Mouse (Mus musculus) megakaryocyte-erythroid progenitor cell, adult 5-6 weeks (primary cell): ENCODE data around the gene Olfr787. TPM values are rescaled to one million over a fixed set of nuclear protein-coding genes. Genes with fewer than 3 reads are reported as not detected.

ENCODE experiments used
- ATAC-seq: replicated peaks from 2 replicates; pipeline ENCODE4 v1.8.0; 2016; ENCODE audit warnings: mild to moderate bottlenecking, inconsistent platforms; ENCODE audit not compliant: severe bottlenecking, poor library complexity, low FRiP score, low TSS enrichment
- total RNA-seq, 2 experiments: library from RNA; stranded (forward) in 1 of 2; stranded (reverse) in 1 of 2; fragments of 200-1000, 215-1000 nt in 1 of 2; fragments of >200 nt in 1 of 2; fragmentation: Nextera tagmentation in 1 of 2; gene quantifications; 2 replicates each; pipeline ENCODE4 v1.2.3; 2014 to 2017

Olfr787 gene
- not detected in 2 replicates for total RNA-seq (2014; fragmentation: Nextera tagmentation)
- not detected in 2 replicates for total RNA-seq (2017)

- ATAC-seq = no peak
Observed at GRCm38 (mm10) chr10:129461562-129461961, at the start of gene Olfr787. Olfr787 (plus strand) TSS chr10:129461862.

- ATAC-seq = no peak
Observed at GRCm38 (mm10) chr10:129427006-129427405, 34.7 kb upstream of the Olfr787 start, which contains the start of gene Olfr786. Olfr786 (plus strand) TSS chr10:129427306.

GRCm38 (mm10) chr10:129470698-129471097 lies 9.0 kb downstream of the Olfr787 start, which contains the start of gene Olfr788:
Olfr788 (plus strand) TSS chr10:129470998.
- no peak for ATAC-seq

GRCm38 (mm10) chr10:129473256-129473655 lies 11.6 kb downstream of the Olfr787 start:
- ATAC-seq = no peak

- ATAC-seq = no peak
Observed at GRCm38 (mm10) chr10:129473723-129474122, 12.1 kb downstream of the Olfr787 start.

- no peak for ATAC-seq
Observed at GRCm38 (mm10) chr10:129484452-129484851, 22.8 kb downstream of the Olfr787 start, which contains the start of gene Olfr789. Olfr789 (plus strand) TSS chr10:129484752.

- ATAC-seq = no peak
Observed at GRCm38 (mm10) chr10:129490101-129490500, 28.4 kb downstream of the Olfr787 start.

- no peak for ATAC-seq
Observed at GRCm38 (mm10) chr10:129498192-129498591, 36.5 kb downstream of the Olfr787 start, which contains the start of gene Olfr790. Olfr790 (plus strand) TSS chr10:129498492.

Other genes starting within 250 kb of the Olfr787 start
- gene Olfr774, start 225.7 kb upstream of the Olfr787 start, total RNA-seq (2014; fragmentation: Nextera tagmentation) = not detected in 2 replicates
- not detected in 2 replicates for gene Olfr774, start 225.7 kb upstream of the Olfr787 start, total RNA-seq (2017)
- not detected in 2 replicates for gene Olfr775, start 213.4 kb upstream of the Olfr787 start, total RNA-seq (2014; fragmentation: Nextera tagmentation)
- gene Olfr775, start 213.4 kb upstream of the Olfr787 start, total RNA-seq (2017) = not detected in 2 replicates
- gene Olfr776, start 202.7 kb upstream of the Olfr787 start, total RNA-seq (2014; fragmentation: Nextera tagmentation) = not detected in 2 replicates
- gene Olfr776, start 202.7 kb upstream of the Olfr787 start, total RNA-seq (2017) = not detected in 2 replicates
- gene Olfr777, start 190.4 kb upstream of the Olfr787 start, total RNA-seq (2014; fragmentation: Nextera tagmentation) = not detected in 2 replicates
- gene Olfr777, start 190.4 kb upstream of the Olfr787 start, total RNA-seq (2017) = not detected in 2 replicates
- gene Olfr780, start 143.7 kb upstream of the Olfr787 start, total RNA-seq (2014; fragmentation: Nextera tagmentation) = not detected in 2 replicates
- gene Olfr780, start 143.7 kb upstream of the Olfr787 start, total RNA-seq (2017) = not detected in 2 replicates
- not detected in 2 replicates for gene Olfr781, start 133.0 kb upstream of the Olfr787 start, total RNA-seq (2014; fragmentation: Nextera tagmentation)
- not detected in 2 replicates for gene Olfr781, start 133.0 kb upstream of the Olfr787 start, total RNA-seq (2017)
- not detected in 2 replicates for gene Olfr782, start 113.0 kb upstream of the Olfr787 start, total RNA-seq (2014; fragmentation: Nextera tagmentation)
- not detected in 2 replicates for gene Olfr782, start 113.0 kb upstream of the Olfr787 start, total RNA-seq (2017)
- 0.66 TPM in 1 of 2 replicates, not detected in the other for gene Olfr784, start 77.8 kb upstream of the Olfr787 start, total RNA-seq (2014; fragmentation: Nextera tagmentation)
- gene Olfr784, start 77.8 kb upstream of the Olfr787 start, total RNA-seq (2017) = not detected in 2 replicates
- not detected in 2 replicates for gene Olfr785, start 56.4 kb upstream of the Olfr787 start, total RNA-seq (2014; fragmentation: Nextera tagmentation)
- gene Olfr785, start 56.4 kb upstream of the Olfr787 start, total RNA-seq (2017) = not detected in 2 replicates
- not detected in 2 replicates for gene Olfr786, start 34.6 kb upstream of the Olfr787 start, total RNA-seq (2014; fragmentation: Nextera tagmentation)
- not detected in 2 replicates for gene Olfr786, start 34.6 kb upstream of the Olfr787 start, total RNA-seq (2017)
- gene Olfr788, start 9.1 kb downstream of the Olfr787 start, total RNA-seq (2014; fragmentation: Nextera tagmentation) = not detected in 2 replicates
- gene Olfr788, start 9.1 kb downstream of the Olfr787 start, total RNA-seq (2017) = not detected in 2 replicates
- not detected in 2 replicates for gene Olfr789, start 22.9 kb downstream of the Olfr787 start, total RNA-seq (2014; fragmentation: Nextera tagmentation)
- gene Olfr789, start 22.9 kb downstream of the Olfr787 start, total RNA-seq (2017) = not detected in 2 replicates
- gene Olfr790, start 36.6 kb downstream of the Olfr787 start, total RNA-seq (2014; fragmentation: Nextera tagmentation) = not detected in 2 replicates
- gene Olfr790, start 36.6 kb downstream of the Olfr787 start, total RNA-seq (2017) = not detected in 2 replicates
- gene Olfr791, start 59.9 kb downstream of the Olfr787 start, total RNA-seq (2014; fragmentation: Nextera tagmentation) = not detected in 2 replicates
- gene Olfr791, start 59.9 kb downstream of the Olfr787 start, total RNA-seq (2017) = not detected in 2 replicates
- not detected in 2 replicates for gene Olfr792, start 77.3 kb downstream of the Olfr787 start, total RNA-seq (2014; fragmentation: Nextera tagmentation)
- not detected in 2 replicates for gene Olfr792, start 77.3 kb downstream of the Olfr787 start, total RNA-seq (2017)
- not detected in 2 replicates for gene Olfr794, start 105.8 kb downstream of the Olfr787 start, total RNA-seq (2014; fragmentation: Nextera tagmentation)
- gene Olfr794, start 105.8 kb downstream of the Olfr787 start, total RNA-seq (2017) = not detected in 2 replicates
- not detected in 2 replicates for gene Olfr796, start 150.7 kb downstream of the Olfr787 start, total RNA-seq (2014; fragmentation: Nextera tagmentation)
- not detected in 2 replicates for gene Olfr796, start 150.7 kb downstream of the Olfr787 start, total RNA-seq (2017)
- not detected in 2 replicates for gene Olfr798, start 166.1 kb downstream of the Olfr787 start, total RNA-seq (2014; fragmentation: Nextera tagmentation)
- not detected in 2 replicates for gene Olfr798, start 166.1 kb downstream of the Olfr787 start, total RNA-seq (2017)
- not detected in 2 replicates for gene Olfr799, start 175.6 kb downstream of the Olfr787 start, total RNA-seq (2014; fragmentation: Nextera tagmentation)
- gene Olfr799, start 175.6 kb downstream of the Olfr787 start, total RNA-seq (2017) = not detected in 2 replicates
- not detected in 2 replicates for gene Olfr800, start 195.8 kb downstream of the Olfr787 start, total RNA-seq (2014; fragmentation: Nextera tagmentation)
- not detected in 2 replicates for gene Olfr800, start 195.8 kb downstream of the Olfr787 start, total RNA-seq (2017)
- gene Olfr801, start 212.0 kb downstream of the Olfr787 start, total RNA-seq (2014; fragmentation: Nextera tagmentation) = not detected in 2 replicates
- gene Olfr801, start 212.0 kb downstream of the Olfr787 start, total RNA-seq (2017) = not detected in 2 replicates
- gene Olfr802, start 226.3 kb downstream of the Olfr787 start, total RNA-seq (2014; fragmentation: Nextera tagmentation) = not detected in 2 replicates
- not detected in 2 replicates for gene Olfr802, start 226.3 kb downstream of the Olfr787 start, total RNA-seq (2017)
- gene Olfr803, start 232.4 kb downstream of the Olfr787 start, total RNA-seq (2014; fragmentation: Nextera tagmentation) = not detected in 2 replicates
- gene Olfr803, start 232.4 kb downstream of the Olfr787 start, total RNA-seq (2017) = not detected in 2 replicates
- gene Olfr804, start 241.3 kb downstream of the Olfr787 start, total RNA-seq (2014; fragmentation: Nextera tagmentation) = not detected in 2 replicates
- not detected in 2 replicates for gene Olfr804, start 241.3 kb downstream of the Olfr787 start, total RNA-seq (2017)